Mouse (Mus musculus) stomach, postnatal 0 days (tissue): ENCODE measurements around the gene Ndufaf8.

Experiments used
- CTCF ChIP-seq: IDR thresholded peaks from 2 replicates; pipeline ENCODE4 v1.5.1; 2016; ENCODE audit warnings: antibody characterized with exemption, low read depth, mild to moderate bottlenecking, moderate library complexity
- EP300 ChIP-seq: optimal IDR thresholded peaks from 2 replicates; pipeline ENCODE3; 2016; ENCODE audit warnings: antibody characterized with exemption

- TF ChIP-seq CTCF (peak; percentile 59), EP300 (no peak)
Measured at GRCm38 (mm10) chr11:120072986-120073647, 25.6 kb upstream of the Ndufaf8 start.
